Mouse (Mus musculus): ENCODE data around the gene Man1c1.

Man1c1 gene

GRCm38 (mm10) chr4:134533421-134533820 is 170.7 kb downstream of the Man1c1 start:
- ATAC-seq (ENCODE audit: insufficient number of reproducible peaks, low FRiP score, low TSS enrichment), result no peak

- no peak for ATAC-seq (ENCODE audit: insufficient number of reproducible peaks, low FRiP score, low TSS enrichment)
These were observed 171.2 kb downstream of the Man1c1 start for GRCm38 (mm10) chr4:134532928-134533327.

GRCm38 (mm10) chr4:134526220-134526619 is 177.9 kb downstream of the Man1c1 start:
- no peak for ATAC-seq (ENCODE audit: insufficient number of reproducible peaks, low FRiP score, low TSS enrichment)

GRCm38 (mm10) chr4:134525806-134526205 is 178.3 kb downstream of the Man1c1 start:
- no peak for ATAC-seq (ENCODE audit: insufficient number of reproducible peaks, low FRiP score, low TSS enrichment)

- ATAC-seq (ENCODE audit: insufficient number of reproducible peaks, low FRiP score, low TSS enrichment), result no peak
These were observed 180.6 kb downstream of the Man1c1 start for GRCm38 (mm10) chr4:134523447-134523846.

- ATAC-seq (ENCODE audit: insufficient number of reproducible peaks, low FRiP score, low TSS enrichment), result no peak
These were observed 184.8 kb downstream of the Man1c1 start for GRCm38 (mm10) chr4:134519281-134519680.

- ATAC-seq (ENCODE audit: insufficient number of reproducible peaks, low FRiP score, low TSS enrichment), result no peak
These were observed 185.5 kb downstream of the Man1c1 start for GRCm38 (mm10) chr4:134518541-134518940.

GRCm38 (mm10) chr4:134517719-134518118 is 186.4 kb downstream of the Man1c1 start:
- ATAC-seq (ENCODE audit: insufficient number of reproducible peaks, low FRiP score, low TSS enrichment), result no peak

GRCm38 (mm10) chr4:134516981-134517380 is 187.1 kb downstream of the Man1c1 start:
- ATAC-seq (ENCODE audit: insufficient number of reproducible peaks, low FRiP score, low TSS enrichment), result no peak; the same call in 1 of the 2 replicates

- no peak for ATAC-seq (ENCODE audit: insufficient number of reproducible peaks, low FRiP score, low TSS enrichment)
These were observed 188.5 kb downstream of the Man1c1 start for GRCm38 (mm10) chr4:134515614-134516013.

GRCm38 (mm10) chr4:134514309-134514930 is 189.7 kb downstream of the Man1c1 start:
- ATAC-seq (ENCODE audit: insufficient number of reproducible peaks, low FRiP score, low TSS enrichment), result no peak

- ATAC-seq (ENCODE audit: insufficient number of reproducible peaks, low FRiP score, low TSS enrichment), result no peak
These were observed 191.3 kb downstream of the Man1c1 start for GRCm38 (mm10) chr4:134512798-134513197.

- no peak for ATAC-seq (ENCODE audit: insufficient number of reproducible peaks, low FRiP score, low TSS enrichment)
These were observed 192.4 kb downstream of the Man1c1 start for GRCm38 (mm10) chr4:134511730-134512129.

All from cerebellum, adult (tissue).